Mouse (Mus musculus): ENCODE data around the gene Acmsd. TPM values are rescaled to one million over a fixed set of nuclear protein-coding genes. Genes with fewer than 3 reads are reported as not detected.

Gene Acmsd
- polyA plus RNA-seq, 1 experiment from 2014 or later: 0.35 TPM

GRCm38 (mm10) chr1:127776246-127776645 is 47.0 kb downstream of the Acmsd start:
- Histone ChIP-seq H3K27me3 (no peaks in the 10 kb centered on the region), H3K4me2 (peak overlapping the region; percentile 35), H3K27ac (no peak overlapping the region; the same call in 1 of the 2 replicates), H3K9me3 (replicated peaks) (no peaks in the 10 kb centered on the region), H3K4me1 (replicated peaks) (peaks cover 47% of the 10 kb centered on the region), H3K36me3 (no peaks in the 10 kb centered on the region), H3K4me3 (peak overlapping the region; percentile 18; the same call in 1 of the 2 replicates), H3K9ac (peak overlapping the region; percentile 22; the same call in 1 of the 2 replicates)
- 35% methylated on average over 6 of the region's 6 CpGs for WGBS
- no peak for ATAC-seq (replicated peaks; ENCODE audit: insufficient number of reproducible peaks, insufficient read depth, low FRiP score, low read depth)

- Histone ChIP-seq H3K9ac (no peak overlapping the region), H3K4me2 (no peak overlapping the region), H3K27ac (no peak overlapping the region), H3K27me3 (no peaks in the 10 kb centered on the region), H3K4me1 (replicated peaks) (peaks cover 53% of the 10 kb centered on the region), H3K4me3 (no peak overlapping the region), H3K9me3 (replicated peaks) (no peaks in the 10 kb centered on the region), H3K36me3 (no peaks in the 10 kb centered on the region)
- ATAC-seq (replicated peaks; ENCODE audit: insufficient number of reproducible peaks, insufficient read depth, low FRiP score, low read depth): no peak
- WGBS: 82% methylated on average over 3 of the region's 3 CpGs
Observed at GRCm38 (mm10) chr1:127778611-127779010, 49.4 kb downstream of the Acmsd start.

DNA sequence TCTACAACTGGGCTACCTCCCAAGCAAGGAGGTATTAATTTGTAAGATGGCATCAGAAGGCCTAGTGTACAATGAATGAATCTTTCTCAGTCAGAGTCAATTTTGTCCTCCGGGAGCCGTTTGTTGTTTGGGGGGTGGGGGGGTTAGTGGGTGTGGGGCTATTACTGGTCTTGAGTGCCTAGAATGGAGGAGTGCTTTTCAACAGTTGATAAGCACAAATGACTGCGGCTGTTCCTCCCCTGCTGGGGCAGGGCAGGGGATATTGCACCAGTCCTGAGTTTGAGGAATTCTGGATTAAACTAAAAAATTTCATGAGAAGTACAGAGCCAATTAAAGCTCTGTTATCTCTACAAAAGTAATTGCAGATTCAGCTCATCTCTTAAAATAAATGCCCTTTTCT is 50.9 kb downstream of the Acmsd start:
- WGBS: 8% methylated on average over 3 of the region's 3 CpGs
- no peaks in the 10 kb centered on the region for H3K9me3 ChIP-seq (replicated peaks)
- no peaks in the 10 kb centered on the region for H3K36me3 ChIP-seq
- H3K4me1 ChIP-seq (replicated peaks): peaks cover 63% of the 10 kb centered on the region
- no peak overlapping the region for H3K9ac ChIP-seq
- peak overlapping the region; percentile 40; the same call in 1 of the 2 replicates for H3K27ac ChIP-seq
- H3K4me2 ChIP-seq: peak overlapping the region; percentile 37
- ATAC-seq (replicated peaks; ENCODE audit: insufficient number of reproducible peaks, insufficient read depth, low FRiP score, low read depth): no peak; the same call in 1 of the 2 replicates
- H3K27me3 ChIP-seq: no peaks in the 10 kb centered on the region
- no peak overlapping the region for H3K4me3 ChIP-seq

GRCm38 (mm10) chr1:127780849-127781248 is 51.6 kb downstream of the Acmsd start:
- no peak for ATAC-seq (replicated peaks; ENCODE audit: insufficient number of reproducible peaks, insufficient read depth, low FRiP score, low read depth)
- H3K27ac ChIP-seq: no peak overlapping the region
- no peaks in the 10 kb centered on the region for H3K36me3 ChIP-seq
- no peak overlapping the region for H3K9ac ChIP-seq
- no peaks in the 10 kb centered on the region for H3K9me3 ChIP-seq (replicated peaks)
- WGBS: 40% methylated on average over 2 of the region's 2 CpGs
- H3K4me1 ChIP-seq (replicated peaks): peaks cover 67% of the 10 kb centered on the region
- H3K4me3 ChIP-seq: no peak overlapping the region
- no peaks in the 10 kb centered on the region for H3K27me3 ChIP-seq
- no peak overlapping the region for H3K4me2 ChIP-seq

DNA sequence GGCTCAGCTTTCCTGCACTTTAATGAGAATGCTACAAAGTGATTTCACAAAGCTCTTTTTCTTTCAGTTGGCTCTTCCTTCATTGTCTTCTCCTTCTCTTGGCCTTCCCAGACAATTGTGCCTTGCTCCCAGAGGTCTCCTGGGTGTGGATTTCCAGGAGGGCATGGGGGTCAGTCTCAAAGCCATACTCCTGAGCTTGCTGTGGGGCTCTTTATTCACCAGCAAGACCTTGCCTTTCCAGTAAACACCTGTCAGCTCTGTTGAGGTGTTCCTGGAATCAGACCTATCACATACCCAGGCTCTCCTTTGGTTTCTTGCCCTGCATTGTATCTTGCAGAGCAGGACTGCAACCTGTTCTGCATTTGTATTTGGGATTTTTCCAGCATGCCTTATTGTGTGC is 54.6 kb downstream of the Acmsd start:
- peaks cover 73% of the 10 kb centered on the region for H3K4me1 ChIP-seq (replicated peaks)
- H3K9ac ChIP-seq: no peak overlapping the region
- H3K9me3 ChIP-seq (replicated peaks): no peaks in the 10 kb centered on the region
- no peak overlapping the region for H3K27ac ChIP-seq
- H3K4me2 ChIP-seq: no peak overlapping the region
- H3K36me3 ChIP-seq: no peaks in the 10 kb centered on the region
- no peak for ATAC-seq (replicated peaks; ENCODE audit: insufficient number of reproducible peaks, insufficient read depth, low FRiP score, low read depth)
- H3K27me3 ChIP-seq: no peaks in the 10 kb centered on the region
- no peak overlapping the region for H3K4me3 ChIP-seq

- Histone ChIP-seq H3K27ac (no peak overlapping the region), H3K9ac (no peak overlapping the region), H3K4me3 (no peak overlapping the region), H3K4me1 (replicated peaks) (peaks cover 68% of the 10 kb centered on the region), H3K4me2 (no peak overlapping the region), H3K27me3 (no peaks in the 10 kb centered on the region), H3K9me3 (replicated peaks) (no peaks in the 10 kb centered on the region), H3K36me3 (no peaks in the 10 kb centered on the region)
- WGBS: 29% methylated on average over 1 of the region's 1 CpGs
- ATAC-seq (replicated peaks; ENCODE audit: insufficient number of reproducible peaks, insufficient read depth, low FRiP score, low read depth): no peak
Observed at GRCm38 (mm10) chr1:127785882-127786281, 56.7 kb downstream of the Acmsd start.

GRCm38 (mm10) chr1:127788943-127789342 is 59.7 kb downstream of the Acmsd start:
- 50% methylated on average over 6 of the region's 6 CpGs for WGBS
- Histone ChIP-seq H3K4me1 (replicated peaks) (peaks cover 49% of the 10 kb centered on the region), H3K27ac (peak overlapping the region; percentile 19)

GRCm38 (mm10) chr1:127793459-127793858 is 64.2 kb downstream of the Acmsd start:
- Histone ChIP-seq H3K36me3 (peaks cover 11% of the 10 kb centered on the region), H3K27me3 (no peaks in the 10 kb centered on the region), H3K9ac (no peak overlapping the region), H3K27ac (no peak overlapping the region), H3K9me3 (replicated peaks) (no peaks in the 10 kb centered on the region), H3K4me1 (replicated peaks) (peaks cover 22% of the 10 kb centered on the region), H3K4me2 (no peak overlapping the region), H3K4me3 (no peak overlapping the region)
- no peak for ATAC-seq (replicated peaks; ENCODE audit: insufficient number of reproducible peaks, insufficient read depth, low FRiP score, low read depth)
- WGBS: 94% methylated on average over 1 of the region's 1 CpGs

More at GRCm38 (mm10) chr1:127788943-127789342, 59.7 kb downstream of the Acmsd start:
- Histone ChIP-seq H3K36me3 (peaks cover 7% of the 10 kb centered on the region), H3K4me2 (peak overlapping the region; percentile 12; the same call in 1 of the 2 replicates), H3K27me3 (no peaks in the 10 kb centered on the region), H3K9me3 (replicated peaks) (no peaks in the 10 kb centered on the region), H3K4me3 (no peak overlapping the region), H3K9ac (no peak overlapping the region)
- ATAC-seq (replicated peaks; ENCODE audit: insufficient number of reproducible peaks, insufficient read depth, low FRiP score, low read depth): no peak

DNA sequence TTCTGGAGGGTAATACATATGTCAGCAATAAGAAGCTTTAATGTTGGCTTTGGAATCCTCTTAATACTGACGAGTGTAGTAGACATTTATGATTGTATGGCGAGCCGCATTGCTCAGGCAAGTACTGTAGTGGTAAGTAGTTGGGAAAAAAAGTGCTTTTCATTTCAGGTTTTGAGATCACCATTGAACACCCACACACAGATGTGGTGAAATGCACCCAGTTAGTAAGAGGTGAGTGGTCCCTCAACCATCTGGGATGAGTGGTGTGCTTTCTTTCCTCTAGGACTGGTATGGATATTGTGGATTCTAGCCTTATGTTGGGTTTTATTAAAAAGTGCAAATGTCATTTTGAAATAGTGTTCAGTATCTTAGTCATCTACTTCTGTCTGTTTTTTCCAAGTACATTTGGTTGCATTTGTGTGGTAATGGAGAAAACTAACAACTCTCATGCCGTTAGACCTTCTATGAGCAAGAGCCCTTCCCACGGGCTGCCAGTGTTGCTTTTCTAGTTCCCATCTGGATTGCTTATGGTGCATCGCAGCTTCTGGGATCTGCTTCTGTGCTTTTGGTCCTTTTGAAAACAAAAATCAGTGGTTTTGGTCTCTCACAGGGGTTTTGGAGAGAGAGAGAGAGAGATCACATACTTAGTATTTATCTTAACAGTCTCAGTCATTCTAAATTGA is 66.0 kb downstream of the Acmsd start:
- no peak overlapping the region for H3K4me3 ChIP-seq
- ATAC-seq (replicated peaks; ENCODE audit: insufficient number of reproducible peaks, insufficient read depth, low FRiP score, low read depth): no peak
- H3K36me3 ChIP-seq: peaks cover 21% of the 10 kb centered on the region
- H3K27ac ChIP-seq: no peak overlapping the region
- peaks cover 7% of the 10 kb centered on the region; the same call in 1 of the 2 replicates for H3K4me1 ChIP-seq (replicated peaks)
- H3K9ac ChIP-seq: no peak overlapping the region
- no peaks in the 10 kb centered on the region for H3K9me3 ChIP-seq (replicated peaks)
- H3K27me3 ChIP-seq: no peaks in the 10 kb centered on the region
- WGBS: 88% methylated on average over 6 of the region's 6 CpGs
- no peak overlapping the region for H3K4me2 ChIP-seq

DNA sequence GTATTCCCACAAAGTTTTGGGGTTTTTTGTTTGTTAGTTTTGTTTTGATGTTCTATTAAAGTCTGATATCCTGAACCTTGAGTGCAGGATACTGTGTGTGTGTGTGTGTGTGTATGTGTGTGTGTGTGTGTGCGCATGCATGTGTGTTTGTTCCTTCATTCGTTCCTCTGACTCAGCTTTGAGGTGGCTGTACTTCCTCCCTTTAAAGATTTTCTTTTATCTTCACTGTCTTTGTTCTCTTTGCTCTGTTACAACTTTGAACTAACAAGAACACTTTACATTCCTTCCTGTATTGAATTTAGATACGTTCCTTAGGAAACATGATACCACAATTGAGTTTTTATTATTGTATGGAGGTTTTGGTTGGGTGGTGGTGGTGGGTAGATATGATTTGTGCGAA is 67.1 kb downstream of the Acmsd start:
- Histone ChIP-seq H3K27me3 (no peaks in the 10 kb centered on the region), H3K9me3 (replicated peaks) (no peaks in the 10 kb centered on the region), H3K27ac (no peak overlapping the region), H3K9ac (no peak overlapping the region), H3K36me3 (peaks cover 28% of the 10 kb centered on the region), H3K4me2 (no peak overlapping the region), H3K4me3 (no peak overlapping the region), H3K4me1 (replicated peaks) (peaks cover 7% of the 10 kb centered on the region; the same call in 1 of the 2 replicates)
- 55% methylated on average over 4 of the region's 4 CpGs for WGBS
- no peak for ATAC-seq (replicated peaks; ENCODE audit: insufficient number of reproducible peaks, insufficient read depth, low FRiP score, low read depth)

DNA sequence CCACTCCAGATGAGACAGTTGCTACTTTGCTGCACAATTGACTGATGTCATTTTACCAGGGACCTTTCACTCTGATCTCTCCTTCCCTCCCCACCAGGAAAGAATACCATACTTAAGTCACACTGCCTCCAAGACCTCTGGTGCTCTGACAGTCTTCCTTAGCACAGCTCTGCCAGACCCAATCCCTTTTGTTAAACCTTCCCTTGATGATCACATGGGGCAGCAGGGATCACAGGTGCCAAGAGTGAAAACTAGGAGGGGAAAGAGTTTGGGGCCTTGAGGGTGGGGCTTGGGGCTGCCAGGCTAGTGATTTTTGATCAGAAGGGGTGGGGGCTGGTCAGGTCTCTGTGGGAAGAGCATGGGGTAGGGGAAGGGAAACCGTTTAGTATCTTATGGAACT is 67.5 kb downstream of the Acmsd start:
- no peak overlapping the region for H3K27ac ChIP-seq
- H3K4me3 ChIP-seq: no peak overlapping the region
- H3K4me2 ChIP-seq: no peak overlapping the region
- H3K36me3 ChIP-seq: peaks cover 31% of the 10 kb centered on the region
- no peaks in the 10 kb centered on the region for H3K9me3 ChIP-seq (replicated peaks)
- no peak overlapping the region for H3K9ac ChIP-seq
- 74% methylated on average over 1 of the region's 1 CpGs for WGBS
- ATAC-seq (replicated peaks; ENCODE audit: insufficient number of reproducible peaks, insufficient read depth, low FRiP score, low read depth): no peak
- H3K27me3 ChIP-seq: no peaks in the 10 kb centered on the region
- peaks cover 7% of the 10 kb centered on the region; the same call in 1 of the 2 replicates for H3K4me1 ChIP-seq (replicated peaks)

DNA sequence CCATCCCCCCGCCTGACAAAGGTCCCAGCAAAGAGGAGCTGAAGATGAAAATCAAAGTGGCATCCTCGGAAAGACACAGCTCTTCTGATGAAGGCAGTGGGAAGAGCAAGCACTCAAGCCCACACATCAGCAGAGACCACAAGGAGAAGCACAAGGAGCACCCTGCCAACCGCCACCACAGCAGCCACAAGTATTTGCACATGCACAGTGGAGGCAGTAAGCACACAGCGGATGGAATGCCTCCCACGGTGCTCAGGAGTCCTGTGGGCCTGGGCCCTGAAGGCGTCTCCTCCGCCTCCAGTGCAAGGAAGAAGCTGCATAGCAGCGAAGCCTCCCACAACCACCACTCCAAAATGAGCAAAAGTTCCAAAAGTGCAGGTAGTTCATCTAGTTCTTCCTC is 73.7 kb downstream of the Acmsd start:
- 78% methylated on average over 8 of the region's 8 CpGs for WGBS
- ATAC-seq (replicated peaks; ENCODE audit: insufficient number of reproducible peaks, insufficient read depth, low FRiP score, low read depth): no peak
- H3K4me2 ChIP-seq: no peak overlapping the region
- H3K27ac ChIP-seq: no peak overlapping the region
- no peaks in the 10 kb centered on the region for H3K9me3 ChIP-seq (replicated peaks)
- H3K36me3 ChIP-seq: peaks cover 46% of the 10 kb centered on the region
- no peak overlapping the region for H3K9ac ChIP-seq
- H3K4me3 ChIP-seq: no peak overlapping the region
- H3K27me3 ChIP-seq: no peaks in the 10 kb centered on the region
- H3K4me1 ChIP-seq (replicated peaks): no peaks in the 10 kb centered on the region; the same call in 1 of the 2 replicates

All from heart, embryonic 15.5 days (tissue).